Mouse (Mus musculus) embryonic fibroblast, embryonic 13.5 days (primary cell): Measurements from ENCODE around the gene Olfr1079.

ENCODE experiments used
- CTCF ChIP-seq: IDR thresholded peaks from 2 replicates; pipeline ENCODE4 v1.5.1; 2011; ENCODE audit warnings: mild to moderate bottlenecking, control low read depth, low read length, moderate library complexity, borderline replicate concordance; ENCODE audit not compliant: insufficient read depth
- POLR2A ChIP-seq: IDR thresholded peaks from 2 replicates; pipeline ENCODE4 v1.6.1; 2011; ENCODE audit warnings: low read depth, mild to moderate bottlenecking, control low read depth, low read length, moderate library complexity

DNA sequence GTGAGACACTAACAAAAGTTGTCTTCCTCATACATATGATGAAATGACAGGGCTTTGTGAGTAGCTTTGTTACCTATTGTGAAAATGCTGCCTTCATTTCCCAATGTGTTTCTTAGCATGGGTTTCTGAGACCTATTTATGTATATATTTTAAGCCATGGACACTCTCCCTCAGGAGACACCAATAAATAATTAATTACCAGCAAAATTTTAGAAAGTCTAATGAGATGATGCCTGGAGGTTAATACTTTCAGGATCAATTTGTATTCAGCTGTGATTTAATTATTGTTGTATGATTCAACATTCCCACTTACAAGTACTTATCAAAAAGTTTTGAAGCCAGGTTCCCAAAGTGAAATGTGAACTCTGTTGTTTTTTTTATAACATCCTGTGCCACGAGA, at the start of gene Olfr1079:
- TF ChIP-seq POLR2A (no peak), CTCF (no peak)
